Mouse (Mus musculus) neural tube, embryonic 11.5 days (tissue): ENCODE results near the gene Gbp7. TPM values are rescaled to one million over a fixed set of nuclear protein-coding genes. Genes with fewer than 3 reads are reported as not detected.

Experiments
- ATAC-seq: fragments of 200-750 bp; cut with Nextera tagmentation; 2 replicates; pipeline ENCODE4 v1.8.0; 2017; ENCODE audit warnings: moderate number of reproducible peaks, mild to moderate bottlenecking, moderate TSS enrichment, moderate library complexity; ENCODE audit not compliant: insufficient read depth, low FRiP score, low TSS enrichment
- DNase-seq: peaks from one replicate; pipeline ENCODE4 v3.0.0-alpha.2; 2015; ENCODE audit warnings: low spot score
- H3K27ac ChIP-seq: fragments of 300-500 bp; sonication (generic); 2 replicates; pipeline ENCODE4 v1.5.1; 2014; ENCODE audit warnings: low read depth, mild to moderate bottlenecking, low read length
- H3K27me3 ChIP-seq: fragments of 300-500 bp; sonication (generic); 2 replicates; pipeline ENCODE4 v1.6.1; 2014; ENCODE audit warnings: mild to moderate bottlenecking, low read length, mixed read lengths; ENCODE audit not compliant: control insufficient read depth, insufficient read depth
- H3K36me3 ChIP-seq: fragments of 300-500 bp; sonication (generic); 2 replicates; pipeline ENCODE4 v1.6.1; 2014; ENCODE audit warnings: mild to moderate bottlenecking, low read length, moderate library complexity, mixed read lengths; ENCODE audit not compliant: control insufficient read depth, insufficient read depth
- H3K4me1 ChIP-seq: fragments of 300-500 bp; sonication (generic); 2 replicates; pipeline ENCODE4 v1.6.1; 2014; ENCODE audit warnings: low read length, mixed read lengths; ENCODE audit not compliant: control insufficient read depth, insufficient read depth
- H3K4me2 ChIP-seq: fragments of 300-500 bp; sonication (generic); 2 replicates; pipeline ENCODE4 v1.6.1; 2014; ENCODE audit warnings: low read depth, mild to moderate bottlenecking, moderate library complexity
- H3K4me3 ChIP-seq: fragments of 300-500 bp; sonication (generic); 2 replicates; pipeline ENCODE4 v1.5.1; 2014; ENCODE audit warnings: low read depth, low read length
- H3K9ac ChIP-seq: fragments of 300-500 bp; sonication (generic); 2 replicates; pipeline ENCODE4 v1.6.1; 2014; ENCODE audit warnings: mild to moderate bottlenecking, low read length
- H3K9me3 ChIP-seq: fragments of 300-500 bp; sonication (generic); 2 replicates; pipeline ENCODE4 v1.6.1; 2016; ENCODE audit warnings: low read length; ENCODE audit not compliant: control insufficient read depth
- WGBS: fragments of 180-500 bp; shearing (Covaris S2); extraction: QIAGEN DNeasy Blood & Tissue Kit; methylation state at CpG from one replicate; pipeline ENCODE4 v1.1.7; 2014; 5-methylcytosine and 5-hydroxymethylcytosine counted together
- polyA plus RNA-seq: library from polyadenylated mRNA; unstranded; fragments of >200 nt; fragmentation: Nextera tagmentation; extraction: Ambion mirVana; gene quantifications from 2 replicates; pipeline ENCODE4 v1.2.1, GENCODE M21; 2014

Gene Gbp7
- polyA plus RNA-seq, 1 experiment from 2014 or later = 0.64 TPM

GRCm38 (mm10) chr3:142583067-142583466, 52.9 kb downstream of the Gbp7 start:
- Histone ChIP-seq H3K4me2 (no peak overlapping the region), H3K4me3 (no peak overlapping the region), H3K36me3 (no peaks in the 10 kb centered on the region), H3K9me3 (no peaks in the 10 kb centered on the region), H3K27me3 (no peaks in the 10 kb centered on the region), H3K27ac (no peak overlapping the region), H3K9ac (no peak overlapping the region), H3K4me1 (no peaks in the 10 kb centered on the region)
- 92% methylated on average over 4 of the region's 4 CpGs for WGBS
- DNase-seq (no peak), ATAC-seq (no peak)

- ATAC-seq = no peak
- no peak overlapping the region for H3K4me3 ChIP-seq
- no peak for DNase-seq
- H3K27ac ChIP-seq = no peak overlapping the region
- H3K4me2 ChIP-seq = no peak overlapping the region
- no peaks in the 10 kb centered on the region for H3K27me3 ChIP-seq
- no peaks in the 10 kb centered on the region for H3K4me1 ChIP-seq
- H3K9ac ChIP-seq = no peak overlapping the region
- H3K9me3 ChIP-seq = no peaks in the 10 kb centered on the region
- no peaks in the 10 kb centered on the region for H3K36me3 ChIP-seq
Observed at GRCm38 (mm10) chr3:142587386-142587785, 57.2 kb downstream of the Gbp7 start.

- DNase-seq (no peak), ATAC-seq (no peak)
- WGBS = 77% methylated on average over 2 of the region's 2 CpGs
- Histone ChIP-seq H3K27me3 (no peaks in the 10 kb centered on the region), H3K36me3 (no peaks in the 10 kb centered on the region), H3K9ac (no peak overlapping the region), H3K4me2 (no peak overlapping the region), H3K4me3 (no peak overlapping the region), H3K27ac (no peak overlapping the region), H3K4me1 (no peaks in the 10 kb centered on the region), H3K9me3 (no peaks in the 10 kb centered on the region)
Observed at GRCm38 (mm10) chr3:142588888-142589287, 58.7 kb downstream of the Gbp7 start.

GRCm38 (mm10) chr3:142590431-142591067, 60.4 kb downstream of the Gbp7 start:
- WGBS = 84% methylated on average over 4 of the region's 4 CpGs
- no peak overlapping the region for H3K4me2 ChIP-seq
- no peak overlapping the region for H3K4me3 ChIP-seq
- no peak overlapping the region for H3K27ac ChIP-seq
- no peak for DNase-seq
- H3K9ac ChIP-seq = no peak overlapping the region
- H3K36me3 ChIP-seq = no peaks in the 10 kb centered on the region
- no peaks in the 10 kb centered on the region for H3K4me1 ChIP-seq
- no peaks in the 10 kb centered on the region for H3K9me3 ChIP-seq
- H3K27me3 ChIP-seq = no peaks in the 10 kb centered on the region
- no peak for ATAC-seq

GRCm38 (mm10) chr3:142594547-142594946, 64.4 kb downstream of the Gbp7 start, which contains the start of gene Gbp2b:
Gene Gbp2b (plus strand): TSS chr3:142594847.
- Histone ChIP-seq H3K27ac (no peak within 1 kb of the TSS), H3K4me3 (no peak within 1 kb of the TSS), H3K36me3 (no peaks in the 10 kb centered on the region), H3K9me3 (no peaks in the 10 kb centered on the region), H3K9ac (no peak within 1 kb of the TSS), H3K27me3 (no peaks in the 10 kb centered on the region), H3K4me2 (no peak within 1 kb of the TSS), H3K4me1 (no peaks in the 10 kb centered on the region)
- no peak for ATAC-seq
- no peak for DNase-seq
- 58% methylated on average over 1 of the region's 1 CpGs for WGBS

GRCm38 (mm10) chr3:142597923-142598322, 67.8 kb downstream of the Gbp7 start:
- Histone ChIP-seq H3K27ac (no peak overlapping the region), H3K27me3 (no peaks in the 10 kb centered on the region), H3K9ac (no peak overlapping the region), H3K36me3 (no peaks in the 10 kb centered on the region), H3K4me2 (no peak overlapping the region), H3K4me1 (no peaks in the 10 kb centered on the region), H3K9me3 (no peaks in the 10 kb centered on the region), H3K4me3 (no peak overlapping the region)
- WGBS = 80% methylated on average over 3 of the region's 3 CpGs
- DNase-seq (no peak), ATAC-seq (no peak)

Other genes starting within 250 kb of the Gbp7 start
- 20.8 and 25.2 TPM in 2 replicates for gene Pdlim5, start 134.6 kb upstream of the Gbp7 start, polyA plus RNA-seq
- 0.07 and 0.08 TPM in 2 replicates for gene Gbp5, start 36.4 kb upstream of the Gbp7 start, polyA plus RNA-seq
- 0.39 and 0.46 TPM in 2 replicates for gene Gbp3, start 29.7 kb downstream of the Gbp7 start, polyA plus RNA-seq
- gene Gbp2b, start 64.5 kb downstream of the Gbp7 start, polyA plus RNA-seq = not detected in 2 replicates
- 0.09 and 0.21 TPM in 2 replicates for gene Gbp2, start 90.3 kb downstream of the Gbp7 start, polyA plus RNA-seq
- 14.4 and 16.7 TPM in 2 replicates for gene Kyat3, start 170.7 kb downstream of the Gbp7 start, polyA plus RNA-seq
- 97.7 and 98.1 TPM in 2 replicates for gene Gtf2b, start 234.7 kb downstream of the Gbp7 start, polyA plus RNA-seq